Mouse (Mus musculus) inflammation-experienced regulatory T-cells, adult 6 months (primary cell): Measurements from ENCODE around the gene Ifnar1. TPM values are rescaled to one million over a fixed set of nuclear protein-coding genes. Genes with fewer than 3 reads are reported as not detected.
"Not testable (repeated sequence)": the region's sequence is repeated elsewhere in the genome, so short reads cannot be mapped to it uniquely, and the experiment has no call there.

ENCODE experiments used
- ATAC-seq: one replicate; pipeline ENCODE4 v1.8.0; 2017
- polyA plus RNA-seq, 3 experiments: library from polyadenylated mRNA; unstranded; fragments of 100-300 nt; shearing (Covaris generic); gene quantifications; one replicate each; pipeline ENCODE4 v1.2.1; 2017

Gene Ifnar1
- 10 to 100 TPM; 61.2 to 75.3 (median 62.6) TPM for polyA plus RNA-seq

- ATAC-seq, result peak; percentile 93
Measured at GRCm38 (mm10) chr16:91484808-91485700, at the start of gene Ifnar1. Gene Ifnar1, plus strand, starts transcription at chr16:91485238.

GRCm38 (mm10) chr16:91438081-91438480 is 47.0 kb upstream of the Ifnar1 start:
- no peak for ATAC-seq

GRCm38 (mm10) chr16:91438599-91438998 is 46.4 kb upstream of the Ifnar1 start:
- ATAC-seq, result not testable (repeated sequence)

GRCm38 (mm10) chr16:91441366-91441765 is 43.7 kb upstream of the Ifnar1 start:
- no peak for ATAC-seq

GRCm38 (mm10) chr16:91441811-91442240 is 43.2 kb upstream of the Ifnar1 start:
- ATAC-seq, result no peak

GRCm38 (mm10) chr16:91442446-91442845 is 42.6 kb upstream of the Ifnar1 start:
- ATAC-seq, result peak; percentile 64

- peak; percentile 28 for ATAC-seq
Measured at GRCm38 (mm10) chr16:91443211-91443611, 41.8 kb upstream of the Ifnar1 start.

- no peak for ATAC-seq
Measured at GRCm38 (mm10) chr16:91444847-91445246, 40.2 kb upstream of the Ifnar1 start.

GRCm38 (mm10) chr16:91445566-91445965 is 39.5 kb upstream of the Ifnar1 start:
- peak; percentile 79 for ATAC-seq

GRCm38 (mm10) chr16:91446778-91447511 is 38.1 kb upstream of the Ifnar1 start:
- peak; percentile 20 for ATAC-seq

GRCm38 (mm10) chr16:91447512-91447900 is 37.5 kb upstream of the Ifnar1 start:
- ATAC-seq, result no peak

- no peak for ATAC-seq
Measured at GRCm38 (mm10) chr16:91448088-91448487, 37.0 kb upstream of the Ifnar1 start.

GRCm38 (mm10) chr16:91448895-91449294 is 36.1 kb upstream of the Ifnar1 start:
- no peak for ATAC-seq

- ATAC-seq, result no peak
Measured at GRCm38 (mm10) chr16:91450137-91451064, 34.6 kb upstream of the Ifnar1 start.

- ATAC-seq, result peak; percentile 59
Measured at GRCm38 (mm10) chr16:91451949-91452348, 33.1 kb upstream of the Ifnar1 start.

GRCm38 (mm10) chr16:91452363-91452896 is 32.6 kb upstream of the Ifnar1 start:
- peak; percentile 61 for ATAC-seq

GRCm38 (mm10) chr16:91455868-91456267 is 29.2 kb upstream of the Ifnar1 start:
- no peak for ATAC-seq

GRCm38 (mm10) chr16:91458301-91458746 is 26.7 kb upstream of the Ifnar1 start:
- ATAC-seq, result peak; percentile 69

- ATAC-seq, result no peak
Measured at GRCm38 (mm10) chr16:91458976-91459375, 26.1 kb upstream of the Ifnar1 start.

- no peak for ATAC-seq
Measured at GRCm38 (mm10) chr16:91459396-91459795, 25.6 kb upstream of the Ifnar1 start.

- no peak for ATAC-seq
Measured at GRCm38 (mm10) chr16:91459841-91460370, 25.1 kb upstream of the Ifnar1 start.
